Mouse (Mus musculus) hematopoietic stem cell, adult 5-6 weeks (primary cell): Measurements from ENCODE around the gene Prh1. TPM values are rescaled to one million over a fixed set of nuclear protein-coding genes. Genes with fewer than 3 reads are reported as not detected.
"Not testable (repeated sequence)": the region's sequence is repeated elsewhere in the genome, so short reads cannot be mapped to it uniquely, and the experiment has no call there.

ENCODE experiments used
- ATAC-seq, 2 experiments: fragments of 125-278 bp in 1 of 2; replicated peaks in 1 of 2; 2 replicates each; pipeline ENCODE4 v1.8.0; 2016 to 2017; ENCODE audit warnings: inconsistent platforms in 2 of 2, mild to moderate bottlenecking in 2 of 2, moderate number of reproducible peaks in 2 of 2, low read depth in 1 of 2, moderate TSS enrichment in 1 of 2; ENCODE audit not compliant: low FRiP score in 2 of 2, poor library complexity in 2 of 2, severe bottlenecking in 2 of 2, insufficient read depth in 1 of 2, low TSS enrichment in 1 of 2
- total RNA-seq: library from RNA; stranded (forward); fragments of 172-1452, 232-1000 nt; gene quantifications from 2 replicates; pipeline ENCODE4 v1.2.3, GENCODE M21; 2017

Prh1 gene
- total RNA-seq, result not detected in 2 replicates

DNA sequence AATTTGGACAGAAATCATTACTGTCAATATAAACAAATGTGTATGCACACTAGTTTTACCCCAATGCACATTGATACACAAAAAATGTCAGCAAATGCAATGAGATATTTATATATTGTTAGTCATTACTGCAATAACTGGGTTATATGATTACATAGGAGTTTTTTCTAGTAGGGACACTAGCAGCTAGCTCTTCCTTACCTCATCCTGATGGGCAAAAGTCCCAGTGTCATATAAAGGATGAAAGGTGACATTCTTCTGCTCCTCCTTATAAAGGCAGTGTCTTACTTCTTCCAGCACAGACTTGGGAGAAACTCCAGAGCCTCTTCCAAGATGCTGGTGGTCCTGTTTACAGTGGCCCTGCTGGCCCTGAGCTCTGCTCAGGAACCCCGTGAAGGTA, at the start of gene Prh1:
Prh1 (plus strand) TSS at position 301 of the 400 bp plus-strand sequence.
- ATAC-seq, result not testable (repeated sequence)

GRCm38 (mm10) chr6:132595613-132596012, 26.0 kb downstream of the Prh1 start, which contains the start of gene Prp2:
Gene Prp2, plus strand, starts transcription at chr6:132595913.
- not testable (repeated sequence) for ATAC-seq

Other genes with a start within 250 kb of the Prh1 start
- gene Gm8882, start 205.7 kb upstream of the Prh1 start, total RNA-seq, result not detected in 2 replicates
- not detected in 2 replicates for gene Prp2, start 26.1 kb downstream of the Prh1 start, total RNA-seq
- not detected in 2 replicates for gene A630073D07Rik, start 81.7 kb downstream of the Prh1 start, total RNA-seq
- not detected in 2 replicates for gene Tas2r120, start 87.1 kb downstream of the Prh1 start, total RNA-seq
- gene Tas2r121, start 131.2 kb downstream of the Prh1 start, total RNA-seq, result not detected in 2 replicates
- gene Tas2r122, start 142.1 kb downstream of the Prh1 start, total RNA-seq, result not detected in 2 replicates
- gene Tas2r115, start 168.2 kb downstream of the Prh1 start, total RNA-seq, result not detected in 2 replicates
- not detected in 2 replicates for gene Tas2r124, start 184.9 kb downstream of the Prh1 start, total RNA-seq
- gene Tas2r102, start 192.3 kb downstream of the Prh1 start, total RNA-seq, result not detected in 2 replicates
- gene Tas2r136, start 208.4 kb downstream of the Prh1 start, total RNA-seq, result not detected in 2 replicates
- gene Tas2r117, start 233.0 kb downstream of the Prh1 start, total RNA-seq, result not detected in 2 replicates